Mouse (Mus musculus): ENCODE measurements around the gene Syp. TPM values are rescaled to one million over a fixed set of nuclear protein-coding genes. Genes with fewer than 3 reads are reported as not detected.

The Syp gene
- polyA plus RNA-seq, 1 experiment from 2014 or later: 1.4 TPM

DNA sequence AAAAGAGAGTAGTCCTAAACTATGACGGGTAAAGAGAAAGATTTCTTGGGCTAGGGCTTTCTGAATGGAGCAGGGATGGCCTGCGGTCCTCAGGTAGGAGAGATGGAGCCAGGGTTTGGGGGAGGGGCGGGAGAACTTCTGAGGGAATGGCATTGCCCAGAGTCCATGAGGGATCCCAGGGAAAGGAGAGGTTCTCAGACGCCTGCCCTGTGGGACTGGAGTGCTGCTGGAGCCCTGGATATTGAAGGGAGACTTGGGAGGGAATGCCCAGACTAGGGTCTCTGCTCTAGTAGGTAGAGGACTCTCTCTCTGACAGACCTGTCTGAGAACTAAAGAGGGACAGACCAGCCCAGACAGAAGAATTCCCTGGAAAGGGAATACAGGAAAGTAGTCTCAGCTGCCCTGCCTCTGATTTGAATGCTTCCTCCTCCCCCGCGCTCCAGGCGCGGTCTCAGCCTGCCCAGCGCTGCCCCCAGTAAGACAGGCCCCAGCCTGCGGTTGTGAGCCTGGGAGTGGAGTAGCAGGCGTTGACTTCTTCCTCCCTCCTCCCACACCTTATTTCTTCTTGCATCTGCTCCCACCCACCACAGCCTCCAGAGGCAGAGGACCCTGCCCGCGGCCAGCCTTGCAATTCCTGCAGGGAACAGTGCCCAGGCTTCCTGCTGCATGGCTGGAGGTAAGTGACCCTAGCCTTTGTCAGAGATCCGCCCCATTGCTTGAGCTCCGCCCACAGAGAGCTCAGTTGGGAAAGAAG is 19.9 kb downstream of the Syp start:
- H3K9ac ChIP-seq (ENCODE audit: low read length): peak overlapping the region; percentile 78
- no peaks in the 10 kb centered on the region for H3K9me3 ChIP-seq (replicated peaks; ENCODE audit: control insufficient read depth, low read length)
- H3K4me2 ChIP-seq (ENCODE audit: low read depth, low read length): peak overlapping the region; percentile 69
- no peaks in the 10 kb centered on the region for H3K27me3 ChIP-seq (ENCODE audit: control insufficient read depth, insufficient read depth, low read length)
- 20% methylated on average over 15 of the region's 15 CpGs for WGBS
- H3K4me3 ChIP-seq (ENCODE audit: low read length): peak overlapping the region; percentile 69
- peak overlapping the region; percentile 87 for H3K27ac ChIP-seq (ENCODE audit: low read length)
- H3K36me3 ChIP-seq (ENCODE audit: control insufficient read depth, insufficient read depth): peaks cover 2% of the 10 kb centered on the region; the same call in 1 of the 2 replicates
- H3K4me1 ChIP-seq (ENCODE audit: control insufficient read depth, insufficient read depth, low read length): peaks cover 14% of the 10 kb centered on the region
- ATAC-seq (replicated peaks; ENCODE audit: extremely low read depth, insufficient read depth, low FRiP score): peak; percentile 33

DNA sequence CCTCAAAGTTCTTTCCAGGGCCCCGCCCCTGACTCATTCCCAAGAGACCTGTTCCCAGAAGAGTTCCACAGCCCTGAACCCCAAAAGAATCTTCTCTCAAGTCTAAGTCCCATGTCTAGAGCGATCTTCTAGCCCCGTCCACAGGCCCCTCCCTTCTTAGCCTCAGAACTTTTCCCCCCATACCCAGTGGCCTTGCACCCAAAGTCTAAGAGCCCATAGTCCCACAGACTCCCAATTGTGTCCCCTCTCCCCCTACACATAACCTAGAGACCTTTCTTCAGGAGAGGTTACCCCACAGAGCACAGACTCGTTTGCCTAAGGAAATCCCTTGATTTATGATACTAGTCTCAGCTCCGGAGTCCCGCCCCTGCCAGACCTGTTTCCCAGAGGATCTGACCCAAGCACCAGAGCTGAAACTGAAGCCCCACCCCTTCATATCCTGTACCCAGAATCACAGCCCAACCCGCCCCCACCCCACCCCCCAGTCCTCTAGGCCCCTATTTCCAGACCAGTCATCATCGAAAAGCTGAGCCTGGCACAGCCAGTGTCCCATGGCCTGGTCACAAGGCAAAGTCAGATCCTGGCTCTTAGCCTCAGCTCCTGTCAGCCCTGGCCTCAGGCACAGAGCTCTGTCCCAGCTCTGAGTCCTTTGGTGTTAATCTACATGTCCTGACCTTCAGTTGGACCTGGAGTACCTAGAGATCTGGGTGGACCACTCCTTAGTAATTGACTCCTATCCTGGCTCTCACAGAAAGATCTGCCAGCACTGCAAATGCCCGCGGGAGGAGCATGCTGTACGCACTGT is 20.7 kb downstream of the Syp start:
- Histone ChIP-seq H3K9ac (ENCODE audit: low read length) (peak overlapping the region; percentile 78), H3K4me2 (ENCODE audit: low read depth, low read length) (peak overlapping the region; percentile 69), H3K4me1 (ENCODE audit: control insufficient read depth, insufficient read depth, low read length) (peaks cover 14% of the 10 kb centered on the region), H3K36me3 (ENCODE audit: control insufficient read depth, insufficient read depth) (peaks cover 2% of the 10 kb centered on the region; the same call in 1 of the 2 replicates), H3K4me3 (ENCODE audit: low read length) (no peak overlapping the region; the same call in 1 of the 2 replicates), H3K27ac (ENCODE audit: low read length) (peak overlapping the region; percentile 87), H3K27me3 (ENCODE audit: control insufficient read depth, insufficient read depth, low read length) (no peaks in the 10 kb centered on the region), H3K9me3 (replicated peaks; ENCODE audit: control insufficient read depth, low read length) (no peaks in the 10 kb centered on the region)
- 64% methylated on average over 11 of the region's 11 CpGs for WGBS
- no peak for ATAC-seq (replicated peaks; ENCODE audit: extremely low read depth, insufficient read depth, low FRiP score)

DNA sequence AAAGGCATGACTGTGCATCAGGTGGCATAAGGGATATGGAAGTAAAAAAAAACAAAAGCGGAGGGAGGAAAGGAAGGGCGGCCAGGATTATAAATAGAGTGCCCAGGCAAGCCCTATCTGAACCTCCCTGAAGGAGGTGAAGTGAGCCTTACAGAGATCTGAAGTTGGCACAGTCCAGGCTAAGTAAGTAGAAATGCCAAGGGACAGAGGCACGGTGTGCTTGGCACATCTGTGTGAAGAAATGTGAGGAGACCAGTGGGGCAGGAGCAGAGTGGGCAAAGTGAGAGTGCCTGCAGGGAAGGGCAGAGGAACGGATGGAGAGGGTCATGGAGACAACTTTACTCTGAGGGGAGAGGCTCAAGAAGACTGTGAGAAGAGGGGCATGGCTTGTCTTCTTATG is 22.8 kb downstream of the Syp start:
- Histone ChIP-seq H3K9me3 (replicated peaks; ENCODE audit: control insufficient read depth, low read length) (no peaks in the 10 kb centered on the region), H3K36me3 (ENCODE audit: control insufficient read depth, insufficient read depth) (peaks cover 2% of the 10 kb centered on the region; the same call in 1 of the 2 replicates), H3K4me3 (ENCODE audit: low read length) (no peak overlapping the region), H3K9ac (ENCODE audit: low read length) (no peak overlapping the region), H3K27ac (ENCODE audit: low read length) (peak overlapping the region; percentile 57), H3K4me1 (ENCODE audit: control insufficient read depth, insufficient read depth, low read length) (peaks cover 14% of the 10 kb centered on the region), H3K27me3 (ENCODE audit: control insufficient read depth, insufficient read depth, low read length) (no peaks in the 10 kb centered on the region), H3K4me2 (ENCODE audit: low read depth, low read length) (no peak overlapping the region)
- WGBS: 56% methylated on average over 4 of the region's 4 CpGs
- ATAC-seq (replicated peaks; ENCODE audit: extremely low read depth, insufficient read depth, low FRiP score): no peak

DNA sequence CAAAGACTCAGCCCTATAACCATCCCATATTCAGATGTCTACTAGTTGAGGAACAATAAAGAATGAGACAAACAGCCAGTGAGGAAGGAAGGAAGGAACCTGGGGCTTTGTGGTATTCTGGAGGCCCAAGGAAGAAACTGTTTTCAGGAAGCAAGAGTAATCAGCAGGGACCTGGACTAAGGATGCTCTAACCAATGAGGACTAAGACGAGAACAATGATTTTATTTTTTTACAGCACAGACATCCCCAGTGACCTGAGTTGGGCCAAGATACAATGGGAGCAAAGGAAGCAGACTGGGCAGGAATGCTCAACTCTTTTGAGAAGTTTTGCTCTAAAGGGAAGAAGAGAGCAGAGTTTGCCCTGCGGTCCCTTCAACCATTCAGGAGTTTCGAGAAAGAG is 24.7 kb downstream of the Syp start:
- H3K4me3 ChIP-seq (ENCODE audit: low read length): no peak overlapping the region
- no peaks in the 10 kb centered on the region for H3K9me3 ChIP-seq (replicated peaks; ENCODE audit: control insufficient read depth, low read length)
- WGBS: 74% methylated on average over 3 of the region's 3 CpGs
- no peaks in the 10 kb centered on the region for H3K27me3 ChIP-seq (ENCODE audit: control insufficient read depth, insufficient read depth, low read length)
- peak overlapping the region; percentile 54 for H3K27ac ChIP-seq (ENCODE audit: low read length)
- no peak overlapping the region for H3K9ac ChIP-seq (ENCODE audit: low read length)
- no peak for ATAC-seq (replicated peaks; ENCODE audit: extremely low read depth, insufficient read depth, low FRiP score)
- no peak overlapping the region for H3K4me2 ChIP-seq (ENCODE audit: low read depth, low read length)
- peaks cover 6% of the 10 kb centered on the region; the same call in 1 of the 2 replicates for H3K36me3 ChIP-seq (ENCODE audit: control insufficient read depth, insufficient read depth)
- H3K4me1 ChIP-seq (ENCODE audit: control insufficient read depth, insufficient read depth, low read length): peaks cover 14% of the 10 kb centered on the region

DNA sequence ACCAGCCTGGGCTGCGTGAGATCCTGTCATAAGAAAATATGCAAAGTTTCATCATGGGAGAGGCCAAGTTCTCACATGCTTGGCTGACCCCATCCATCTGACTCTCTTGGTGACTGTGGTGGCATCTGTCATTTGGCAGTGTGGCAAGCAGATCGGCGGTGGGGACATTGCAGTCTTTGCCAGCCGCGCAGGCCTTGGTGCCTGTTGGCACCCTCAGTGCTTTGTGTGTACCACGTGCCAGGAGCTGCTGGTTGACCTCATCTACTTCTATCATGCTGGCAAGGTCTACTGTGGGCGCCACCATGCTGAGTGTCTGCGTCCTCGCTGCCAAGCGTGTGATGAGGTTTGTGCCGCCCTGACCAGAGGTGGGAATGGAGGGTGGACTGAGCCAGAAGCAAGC is 26.5 kb downstream of the Syp start:
- Histone ChIP-seq H3K27me3 (ENCODE audit: control insufficient read depth, insufficient read depth, low read length) (no peaks in the 10 kb centered on the region), H3K9ac (ENCODE audit: low read length) (no peak overlapping the region), H3K36me3 (ENCODE audit: control insufficient read depth, insufficient read depth) (peaks cover 10% of the 10 kb centered on the region; the same call in 1 of the 2 replicates), H3K4me2 (ENCODE audit: low read depth, low read length) (no peak overlapping the region), H3K4me1 (ENCODE audit: control insufficient read depth, insufficient read depth, low read length) (peaks cover 8% of the 10 kb centered on the region; the same call in 1 of the 2 replicates), H3K4me3 (ENCODE audit: low read length) (no peak overlapping the region), H3K9me3 (replicated peaks; ENCODE audit: control insufficient read depth, low read length) (no peaks in the 10 kb centered on the region), H3K27ac (ENCODE audit: low read length) (no peak overlapping the region)
- ATAC-seq (replicated peaks; ENCODE audit: extremely low read depth, insufficient read depth, low FRiP score): no peak
- 83% methylated on average over 11 of the region's 11 CpGs for WGBS

DNA sequence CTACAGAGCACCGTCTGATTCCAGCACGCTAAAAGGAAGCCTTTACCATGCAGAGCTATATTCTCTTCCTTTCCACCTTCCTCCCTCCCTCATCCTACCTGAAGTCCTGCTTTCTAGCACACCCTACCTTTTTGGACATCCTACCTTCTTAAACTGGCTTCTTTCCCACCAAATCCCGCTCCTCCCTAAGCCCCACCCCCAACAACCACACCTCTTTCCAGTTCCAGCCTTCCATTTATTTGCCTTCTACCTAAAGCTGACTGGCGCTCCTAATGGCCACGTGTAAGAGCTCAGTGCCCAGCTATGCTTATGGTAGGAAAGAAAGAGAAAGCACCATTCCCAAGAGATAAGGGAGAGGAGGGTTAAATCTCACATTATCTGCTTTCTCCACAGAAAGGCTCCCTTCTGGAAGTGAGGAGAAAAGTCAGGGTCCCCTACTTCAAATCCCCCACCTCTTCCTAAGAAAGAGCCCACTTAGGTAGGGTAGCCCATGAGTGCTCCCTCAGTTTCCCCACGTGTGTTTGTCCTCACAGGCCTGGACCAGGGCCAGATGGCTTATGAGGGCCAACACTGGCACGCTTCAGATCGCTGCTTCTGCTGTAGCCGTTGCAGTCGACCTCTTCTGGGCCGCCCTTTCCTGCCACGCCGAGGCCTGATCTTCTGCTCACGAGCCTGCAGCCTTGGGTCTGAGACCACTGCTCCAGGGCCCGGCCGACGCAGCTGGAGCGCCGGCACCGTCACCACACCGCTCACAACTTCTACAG is 27.6 kb downstream of the Syp start:
- Histone ChIP-seq H3K4me3 (ENCODE audit: low read length) (no peak overlapping the region), H3K27me3 (ENCODE audit: control insufficient read depth, insufficient read depth, low read length) (no peaks in the 10 kb centered on the region), H3K9me3 (replicated peaks; ENCODE audit: control insufficient read depth, low read length) (no peaks in the 10 kb centered on the region), H3K4me2 (ENCODE audit: low read depth, low read length) (no peak overlapping the region), H3K9ac (ENCODE audit: low read length) (no peak overlapping the region), H3K36me3 (ENCODE audit: control insufficient read depth, insufficient read depth) (peaks cover 8% of the 10 kb centered on the region; the same call in 1 of the 2 replicates), H3K27ac (ENCODE audit: low read length) (no peak overlapping the region), H3K4me1 (ENCODE audit: control insufficient read depth, insufficient read depth, low read length) (peaks cover 4% of the 10 kb centered on the region; the same call in 1 of the 2 replicates)
- ATAC-seq (replicated peaks; ENCODE audit: extremely low read depth, insufficient read depth, low FRiP score): no peak
- 67% methylated on average over 21 of the region's 21 CpGs for WGBS

DNA sequence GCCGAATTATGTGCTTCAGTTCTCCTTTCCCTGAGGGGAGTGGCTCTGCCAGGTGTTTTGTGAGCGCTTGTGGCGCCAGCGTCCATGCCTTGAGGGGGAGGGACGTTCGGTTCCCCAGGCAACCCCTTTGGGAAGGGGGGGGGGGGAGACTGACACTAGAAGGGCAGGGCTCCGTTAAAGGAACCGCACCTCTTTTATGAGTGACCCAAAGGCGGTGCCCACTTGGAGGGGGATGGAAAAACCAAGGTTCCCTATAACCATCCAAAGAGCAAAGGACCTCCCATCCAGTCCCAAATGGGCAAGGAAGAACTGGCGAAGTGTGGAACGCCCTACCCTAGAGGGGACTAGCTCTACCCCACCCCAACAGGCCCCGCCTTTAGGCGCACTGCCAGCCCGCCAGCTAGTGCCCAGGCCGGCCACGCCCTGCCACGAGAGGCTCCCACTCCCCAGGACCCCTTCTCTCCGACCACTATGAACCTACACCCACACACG is 32.2 kb downstream of the Syp start:
- Histone ChIP-seq H3K27ac (ENCODE audit: low read length) (peak overlapping the region; percentile 83), H3K4me2 (ENCODE audit: low read depth, low read length) (peak overlapping the region; percentile 51), H3K27me3 (ENCODE audit: control insufficient read depth, insufficient read depth, low read length) (no peaks in the 10 kb centered on the region), H3K9ac (ENCODE audit: low read length) (peak overlapping the region; percentile 80), H3K9me3 (replicated peaks; ENCODE audit: control insufficient read depth, low read length) (no peaks in the 10 kb centered on the region), H3K36me3 (ENCODE audit: control insufficient read depth, insufficient read depth) (peaks cover 8% of the 10 kb centered on the region; the same call in 1 of the 2 replicates), H3K4me1 (ENCODE audit: control insufficient read depth, insufficient read depth, low read length) (peaks cover 24% of the 10 kb centered on the region), H3K4me3 (ENCODE audit: low read length) (peak overlapping the region; percentile 73)
- ATAC-seq (replicated peaks; ENCODE audit: extremely low read depth, insufficient read depth, low FRiP score): peak; percentile 73
- WGBS: 17% methylated on average over 19 of the region's 19 CpGs

DNA sequence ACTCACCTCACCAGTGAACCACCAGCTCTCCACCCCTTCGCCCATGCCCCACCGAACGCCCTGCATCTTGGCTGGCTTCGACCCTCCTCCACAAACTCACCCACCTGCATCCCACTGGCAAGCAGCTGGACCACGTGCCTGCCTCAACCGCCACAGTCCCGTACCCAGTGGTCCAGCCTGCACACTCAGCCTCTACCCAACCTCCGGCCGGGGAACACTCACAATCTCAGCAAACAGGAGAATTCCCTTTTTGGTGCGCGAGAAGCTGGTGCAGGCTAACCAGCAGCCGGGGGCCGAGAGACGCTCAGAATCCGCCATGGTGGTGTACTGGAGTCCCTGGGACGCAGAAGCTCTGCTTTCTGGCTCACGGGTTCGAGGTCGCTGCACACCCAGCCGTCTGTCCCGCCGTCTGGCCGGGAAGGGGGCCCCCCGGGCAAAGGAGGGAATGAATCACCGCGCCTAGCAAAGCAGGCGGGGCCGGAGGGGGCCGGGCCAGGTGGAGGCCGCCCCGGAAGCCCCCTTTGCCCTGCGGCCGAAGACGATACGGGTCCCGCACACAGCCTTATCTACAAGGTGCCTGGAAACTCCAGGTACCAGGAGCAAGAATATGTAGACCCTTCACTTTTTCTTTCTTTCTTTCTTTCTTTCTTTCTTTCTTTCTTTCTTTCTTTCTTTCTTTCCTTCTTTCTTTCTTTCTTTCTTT is 32.8 kb downstream of the Syp start, which contains the start of gene Plp2:
Gene Plp2 (minus strand): TSS at position 470 of the 703 bp plus-strand sequence.
- Histone ChIP-seq H3K4me3 (ENCODE audit: low read length) (peak within 1 kb of the TSS; percentile 73), H3K4me2 (ENCODE audit: low read depth, low read length) (peak within 1 kb of the TSS; percentile 51), H3K9me3 (replicated peaks; ENCODE audit: control insufficient read depth, low read length) (no peaks in the 10 kb centered on the region), H3K4me1 (ENCODE audit: control insufficient read depth, insufficient read depth, low read length) (peaks cover 24% of the 10 kb centered on the region), H3K9ac (ENCODE audit: low read length) (peak within 1 kb of the TSS; percentile 80), H3K27ac (ENCODE audit: low read length) (peak within 1 kb of the TSS; percentile 83), H3K36me3 (ENCODE audit: control insufficient read depth, insufficient read depth) (peaks cover 8% of the 10 kb centered on the region; the same call in 1 of the 2 replicates), H3K27me3 (ENCODE audit: control insufficient read depth, insufficient read depth, low read length) (no peaks in the 10 kb centered on the region)
- 12% methylated on average over 36 of the region's 36 CpGs for WGBS
- ATAC-seq (replicated peaks; ENCODE audit: extremely low read depth, insufficient read depth, low FRiP score): peak; percentile 40

Data from heart, embryonic 16.5 days (tissue).